Mouse (Mus musculus): ENCODE measurements around the gene Rassf2.

DNA sequence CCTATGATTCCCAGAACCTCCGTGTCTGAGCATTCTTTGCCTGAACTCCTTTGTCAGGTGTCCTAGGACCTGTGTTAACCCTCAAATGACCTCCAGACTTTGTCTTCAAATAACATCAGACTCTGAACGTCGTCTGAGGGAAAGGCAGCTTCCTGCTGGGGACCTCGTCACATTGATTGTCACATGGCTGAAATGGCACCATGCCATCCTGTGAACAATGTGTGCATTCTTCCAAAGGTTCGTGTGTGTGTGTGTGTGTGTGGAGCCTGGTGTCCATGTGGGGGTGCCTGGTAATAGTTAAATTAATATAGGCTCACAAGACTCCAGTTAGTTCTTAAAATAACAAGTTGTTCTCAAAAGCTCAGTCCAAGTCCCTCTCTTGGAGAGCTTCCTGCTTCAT, 32.7 kb downstream of the Rassf2 start:
- TF ChIP-seq CTCF (IDR thresholded peaks at IDR 0.05; ENCODE audit: insufficient read depth, low read length) = no peak
- TF ChIP-seq POLR2A (IDR thresholded peaks at IDR 0.05; ENCODE audit: borderline replicate concordance, extremely low read depth, low read depth, low read length) = no peak

All from lung, adult 2 months (tissue).